Mouse (Mus musculus) G1E (cell line): ENCODE results near the gene Pate2. TPM values are rescaled to one million over a fixed set of nuclear protein-coding genes. Genes with fewer than 3 reads are reported as not detected.

Source experiments
- ATAC-seq: 2 replicates; pipeline ENCODE4 v1.8.0; 2016; ENCODE audit warnings: mild to moderate bottlenecking; ENCODE audit not compliant: insufficient number of reproducible peaks, poor library complexity, low FRiP score, severe bottlenecking; ENCODE audit errors: extremely low read depth
- DNase-seq: peaks from one replicate; pipeline ENCODE4 v3.0.0; 2012; ENCODE audit warnings: low spot score
- H3K27me3 ChIP-seq: 2 replicates; pipeline ENCODE4 v1.6.1; 2012; ENCODE audit warnings: mild to moderate bottlenecking, low read length, inconsistent platforms; ENCODE audit not compliant: insufficient read depth
- H3K36me3 ChIP-seq: replicated peaks from 2 replicates; pipeline ENCODE3; 2012; ENCODE audit warnings: mild to moderate bottlenecking, inconsistent platforms
- H3K4me1 ChIP-seq: 2 replicates; pipeline ENCODE4 v1.6.1; 2012; ENCODE audit warnings: low read depth, low read length, inconsistent platforms, mixed read lengths; ENCODE audit not compliant: insufficient read depth
- H3K4me3 ChIP-seq: 2 replicates; pipeline ENCODE4 v1.5.1; 2012; ENCODE audit warnings: low read depth, mild to moderate bottlenecking, inconsistent platforms, low read length, moderate library complexity, mixed read lengths
- H3K9me3 ChIP-seq: replicated peaks from 2 replicates; pipeline ENCODE4 v1.6.1; 2012; ENCODE audit warnings: inconsistent platforms
- CTCF ChIP-seq: IDR thresholded peaks from 2 replicates; pipeline ENCODE4 v1.5.1; 2012; ENCODE audit warnings: low read depth, low read length, inconsistent platforms, mixed read lengths
- GATA1 ChIP-seq: IDR thresholded peaks from 2 replicates; pipeline ENCODE4 v1.6.1; 2012; ENCODE audit warnings: borderline replicate concordance, low read length, inconsistent platforms, mixed read lengths
- GATA2 ChIP-seq: IDR thresholded peaks from 2 replicates; pipeline ENCODE4 v1.6.1; 2012; ENCODE audit warnings: low read depth, low read length, inconsistent platforms, borderline replicate concordance
- POLR2AphosphoS5 ChIP-seq: IDR thresholded peaks from 2 replicates; pipeline ENCODE4 v1.6.1; 2012; ENCODE audit warnings: low read depth, low read length, inconsistent platforms; ENCODE audit not compliant: insufficient replicate concordance
- TAL1 ChIP-seq: conservative IDR thresholded peaks from 2 replicates; pipeline ENCODE4 v1.6.1; 2012; ENCODE audit warnings: low read depth, low read length, inconsistent platforms, mixed read lengths
- polyA plus RNA-seq: library from polyadenylated mRNA; stranded (reverse); fragments of >175 nt; gene quantifications from 2 replicates; pipeline ENCODE4 v1.2.3, GENCODE M21; 2012
- total RNA-seq, 2 experiments: library from RNA; stranded (forward) in 1 of 2; stranded (reverse) in 1 of 2; fragments of 200-1000 nt in 1 of 2; fragments of >200 nt in 1 of 2; fragmentation: Nextera tagmentation in 1 of 2; gene quantifications; 2 replicates each; pipeline ENCODE4 v1.2.3; 2014 to 2017

The Pate2 gene
- total and polyA plus RNA-seq, 3 experiments: 0.21 to 0.75 (median 0.44) TPM

- DNase-seq (no peak), ATAC-seq (no peak)
- TF ChIP-seq POLR2AphosphoS5 (no peak), GATA1 (no peak), CTCF (no peak), TAL1 (no peak), GATA2 (no peak)
Observed at GRCm38 (mm10) chr9:35548455-35548854, 21.6 kb upstream of the Pate2 start.

GRCm38 (mm10) chr9:35556494-35557102, 13.5 kb upstream of the Pate2 start:
- peaks cover 34% of the 10 kb centered on the region for H3K27me3 ChIP-seq
- no peak overlapping the region for H3K4me3 ChIP-seq
- DNase-seq: no peak
- TF ChIP-seq GATA1: no peak
- no peak for TF ChIP-seq CTCF
- TF ChIP-seq POLR2AphosphoS5: no peak
- no peak for TF ChIP-seq TAL1
- no peak for TF ChIP-seq GATA2
- H3K4me1 ChIP-seq: peaks cover 20% of the 10 kb centered on the region
- peaks cover 8% of the 10 kb centered on the region for H3K36me3 ChIP-seq
- H3K9me3 ChIP-seq: no peaks in the 10 kb centered on the region
- no peak for ATAC-seq

More at GRCm38 (mm10) chr9:35548455-35548854, 21.6 kb upstream of the Pate2 start:
- H3K36me3 ChIP-seq: no peaks in the 10 kb centered on the region
- peaks cover 23% of the 10 kb centered on the region for H3K27me3 ChIP-seq
- no peaks in the 10 kb centered on the region for H3K9me3 ChIP-seq
- H3K4me1 ChIP-seq: no peaks in the 10 kb centered on the region
- H3K4me3 ChIP-seq: no peak overlapping the region

- ATAC-seq (no peak), DNase-seq (no peak)
- Histone ChIP-seq H3K4me3 (peak within 1 kb of the TSS; percentile 73), H3K9me3 (no peaks in the 10 kb centered on the region), H3K36me3 (peaks cover 17% of the 10 kb centered on the region), H3K4me1 (peaks cover 25% of the 10 kb centered on the region), H3K27me3 (peaks cover 29% of the 10 kb centered on the region)
- TF ChIP-seq POLR2AphosphoS5 (no peak), TAL1 (no peak), GATA2 (no peak), CTCF (no peak), GATA1 (no peak)
Observed at GRCm38 (mm10) chr9:35558257-35559008, 11.7 kb upstream of the Pate2 start, which contains the start of the genes Ddx25 and Pus3. TSS of gene Ddx25 (minus strand) at chr9:35558528. TSS of gene Pus3 (plus strand) at chr9:35558595.

- ATAC-seq: peak; percentile 93
Observed at GRCm38 (mm10) chr9:35559009-35559890, 10.8 kb upstream of the Pate2 start.

GRCm38 (mm10) chr9:35561076-35561475, 9.0 kb upstream of the Pate2 start:
- Histone ChIP-seq H3K36me3 (peaks cover 38% of the 10 kb centered on the region), H3K9me3 (no peaks in the 10 kb centered on the region), H3K4me3 (no peak overlapping the region), H3K4me1 (peaks cover 31% of the 10 kb centered on the region), H3K27me3 (peaks cover 15% of the 10 kb centered on the region)
- ATAC-seq: no peak
- DNase-seq: no peak
- TF ChIP-seq POLR2AphosphoS5: no peak
- TF ChIP-seq GATA1: no peak
- no peak for TF ChIP-seq CTCF
- no peak for TF ChIP-seq TAL1
- no peak for TF ChIP-seq GATA2

More at GRCm38 (mm10) chr9:35559009-35559890, 10.8 kb upstream of the Pate2 start:
- Histone ChIP-seq H3K4me3 (peak overlapping the region; percentile 73), H3K9me3 (no peaks in the 10 kb centered on the region), H3K36me3 (peaks cover 21% of the 10 kb centered on the region), H3K27me3 (peaks cover 22% of the 10 kb centered on the region), H3K4me1 (peaks cover 25% of the 10 kb centered on the region)
- DNase-seq: peak; percentile 80
- TF ChIP-seq GATA2 (no peak), GATA1 (no peak), POLR2AphosphoS5 (no peak), CTCF (no peak), TAL1 (no peak)
